ENCODE assay signal across 25 mouse cellular contexts in the genomic region with DNA sequence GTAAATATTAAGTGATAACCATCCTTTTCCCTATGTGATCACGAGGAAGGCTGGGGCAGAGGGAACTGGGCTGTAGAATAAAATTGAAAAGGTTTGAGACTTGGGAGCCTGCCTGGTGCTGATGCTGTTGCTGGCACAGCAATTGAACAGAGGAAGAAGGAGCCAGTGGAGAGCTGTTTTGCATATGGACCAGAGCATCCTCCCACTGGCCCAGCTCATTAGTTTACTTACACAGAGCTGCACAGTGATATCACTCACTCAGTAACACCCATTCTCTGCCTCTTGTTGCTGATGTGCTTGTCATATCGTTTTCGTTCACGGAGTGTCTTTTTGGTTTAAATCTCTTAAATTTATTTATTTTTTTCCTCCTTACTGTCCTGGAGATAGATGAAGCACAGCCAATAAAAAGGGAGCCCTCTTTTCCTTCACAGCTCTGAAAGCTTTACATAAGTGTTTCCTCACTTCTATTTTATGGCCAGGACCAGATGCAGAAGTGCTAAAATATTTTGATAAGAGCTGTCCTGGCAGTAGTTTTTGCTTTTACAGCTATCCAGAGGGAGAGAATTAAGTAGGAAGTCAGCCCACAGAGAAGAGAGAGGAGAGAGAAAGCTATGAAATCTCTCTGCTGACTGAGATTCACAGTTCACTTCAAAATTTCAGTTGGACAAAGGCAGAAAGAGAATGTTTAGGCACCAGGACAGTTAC. TPM values are rescaled to one million over a fixed set of nuclear protein-coding genes. Genes with fewer than 3 reads are reported as not detected.
DNase-seq lines count a peak whose midpoint lies in the region; ATAC-seq and TF ChIP-seq lines count a peak whose summit lies in the region.
"Had no signal": no experiment of that assay in that cellular context is flagged by ENCODE, and none has a peak within 500 bp of the region (broad histone marks: within the 10 kb centered on the region; RNA-seq: fewer than 3 reads in every experiment).

No protein-coding gene starts in this region.

- no peak for TF ChIP-seq EP300 in CH12.LX (IDR thresholded peaks at IDR 0.05; ENCODE audit: low read length)

- peak; percentile 28 for DNase-seq in forebrain, embryonic 14.5 days (ENCODE audit: low spot score)
- no peak for DNase-seq in forebrain, embryonic 11.5 days (ENCODE audit: low spot score)
- DNase-seq in heart, adult 11 months = peak; percentile 74
- no peak for DNase-seq in heart, postnatal 25 days (ENCODE audit: low spot score)
- peak; percentile 47 to 54 for DNase-seq in left cerebral cortex, adult 9 months (ENCODE audit: low spot score in 2 of 2)
- DNase-seq in left cerebral cortex, postnatal 4 days = no peak
- peak; percentile 24 for DNase-seq in CH12.LX (ENCODE audit: extremely low read depth)
- no peak for DNase-seq in spleen, postnatal 36 days (ENCODE audit: low spot score in 2 of 2)
- DNase-seq: adrenal gland, postnatal 14 days; cerebellum, adult 11 months; cerebellum, adult 9-11 months; gastrocnemius, adult 2 months; heart, postnatal 14 days; kidney, adult 18-20 months; layer of hippocampus, adult 9-11 months; lung, adult 18-20 months; lung, postnatal 10 days had no signal

- no peaks in the 10 kb centered on the region for H3K4me1 ChIP-seq in forebrain, embryonic 14.5 days (ENCODE audit: control insufficient read depth, insufficient read depth, low read length)
- no peaks in the 10 kb centered on the region for H3K4me1 ChIP-seq in forebrain, embryonic 11.5 days (replicated peaks; ENCODE audit: control insufficient read depth, insufficient read depth, low read length)
- H3K4me1 ChIP-seq in CH12.LX (ENCODE audit: control insufficient read depth in 1 of 2, insufficient read depth in 2 of 2) = peaks cover 0 to 9% of the 10 kb centered on the region in 2 experiments; a peak in 1 of 4 replicates
- H3K4me1 ChIP-seq: embryonic facial prominence, embryonic 15.5 days; hindbrain, embryonic 12.5 days; limb, embryonic 13.5 days; midbrain, embryonic 10.5 days had no signal

- no peaks in the 10 kb centered on the region for H3K36me3 ChIP-seq in forebrain, embryonic 14.5 days (ENCODE audit: control insufficient read depth, insufficient read depth, low read length)
- H3K36me3 ChIP-seq in forebrain, embryonic 11.5 days (ENCODE audit: control insufficient read depth, insufficient read depth, low read length) = no peaks in the 10 kb centered on the region
- no peaks in the 10 kb centered on the region for H3K36me3 ChIP-seq in CH12.LX (replicated peaks in 1 of 2; ENCODE audit: control insufficient read depth in 1 of 2, insufficient read depth in 1 of 2, low read length in 1 of 2)
- H3K36me3 ChIP-seq: embryonic facial prominence, embryonic 15.5 days; hindbrain, embryonic 12.5 days; limb, embryonic 13.5 days; midbrain, embryonic 10.5 days had no signal

- intact Hi-C loops in heart, postnatal 25 days (cut with DNase I) = no loop called here
- intact Hi-C loops in left cerebral cortex, postnatal 4 days (cut with DNase I) = no loop called here

- TF ChIP-seq POLR2A in CH12.LX (IDR thresholded peaks at IDR 0.05; ENCODE audit: low read depth, low read length) = no peak

- dilution Hi-C loops in CH12.LX (cut with MboI; ENCODE audit: extremely low pct_ligation_motif_present, extremely low pct_unique_long_range_greater_than_20kb, low sequenced_read_pairs) = no loop called here

- 83% methylated on average over 4 of the region's 4 CpGs for WGBS in forebrain, embryonic 14.5 days
- WGBS in forebrain, embryonic 11.5 days = 89% methylated on average over 4 of the region's 4 CpGs

- no peak overlapping the region for H3K4me3 ChIP-seq in forebrain, embryonic 14.5 days (ENCODE audit: low read depth, low read length)
- no peak overlapping the region for H3K4me3 ChIP-seq in forebrain, embryonic 11.5 days (ENCODE audit: low read depth, low read length)
- no peak overlapping the region for H3K4me3 ChIP-seq in CH12.LX (replicated peaks in 1 of 3; ENCODE audit: low read depth in 2 of 3, low read length in 2 of 3, poor library complexity in 1 of 3)
- H3K4me3 ChIP-seq: embryonic facial prominence, embryonic 15.5 days; gastrocnemius, adult 2 months; hindbrain, embryonic 12.5 days; limb, embryonic 13.5 days; liver, embryonic 12.5 days; midbrain, embryonic 10.5 days had no signal

- TF ChIP-seq CTCF in CH12.LX (conservative IDR thresholded peaks at IDR 0.05 in 1 of 2, IDR thresholded peaks at IDR 0.05 in 1 of 2; ENCODE audit: low read depth in 2 of 2, low read length in 2 of 2) = no peak

- no peaks in the 10 kb centered on the region for H3K79me2 ChIP-seq in CH12.LX (replicated peaks; ENCODE audit: control insufficient read depth, extremely low read depth, insufficient read depth, poor library complexity, severe bottlenecking)

- no peak overlapping the region for H3K4me2 ChIP-seq in forebrain, embryonic 14.5 days (ENCODE audit: low read length)
- no peak overlapping the region for H3K4me2 ChIP-seq in forebrain, embryonic 11.5 days (ENCODE audit: low read depth, low read length, severe bottlenecking)
- H3K4me2 ChIP-seq in CH12.LX (ENCODE audit: insufficient read depth, low read depth, poor library complexity, severe bottlenecking) = no peak overlapping the region
- H3K4me2 ChIP-seq: embryonic facial prominence, embryonic 15.5 days; heart, embryonic 11.5 days; hindbrain, embryonic 12.5 days; limb, embryonic 13.5 days; liver, embryonic 12.5 days had no signal

- ATAC-seq in forebrain, embryonic 14.5 days = no peak
- no peak for ATAC-seq in forebrain, embryonic 11.5 days (replicated peaks; ENCODE audit: low FRiP score)
- ATAC-seq: inflammation-experienced regulatory T-cells, adult 6 months; liver, embryonic 12.5 days had no signal

- in situ Hi-C loops in CH12.LX (cut with MboI; ENCODE audit: low pct_ligation_motif_present, low pct_unique_long_range_greater_than_20kb, low sequenced_read_pairs) = no loop called here

- H3K27ac ChIP-seq in forebrain, embryonic 14.5 days (ENCODE audit: low read depth, low read length) = no peak overlapping the region
- H3K27ac ChIP-seq in forebrain, embryonic 11.5 days (ENCODE audit: low read depth, low read length) = no peak overlapping the region
- no peak overlapping the region for H3K27ac ChIP-seq in CH12.LX (ENCODE audit: insufficient read depth, low read depth)
- H3K27ac ChIP-seq: embryonic facial prominence, embryonic 15.5 days; gastrocnemius, adult 2 months; hindbrain, embryonic 12.5 days; limb, embryonic 13.5 days; liver, embryonic 12.5 days; midbrain, embryonic 10.5 days; stomach, postnatal 0 days had no signal

- H3K9ac ChIP-seq in forebrain, embryonic 14.5 days (ENCODE audit: low read length) = no peak overlapping the region
- H3K9ac ChIP-seq in forebrain, embryonic 11.5 days (ENCODE audit: low read length) = no peak overlapping the region
- no peak overlapping the region for H3K9ac ChIP-seq in CH12.LX (ENCODE audit: insufficient read depth, low read depth)
- H3K9ac ChIP-seq: embryonic facial prominence, embryonic 15.5 days; hindbrain, embryonic 12.5 days; limb, embryonic 13.5 days; liver, embryonic 12.5 days had no signal

- H3K27me3 ChIP-seq in forebrain, embryonic 14.5 days (replicated peaks; ENCODE audit: control insufficient read depth, insufficient read depth, low read length) = no peaks in the 10 kb centered on the region
- H3K27me3 ChIP-seq in forebrain, embryonic 11.5 days (ENCODE audit: control insufficient read depth, insufficient read depth, low read length) = no peaks in the 10 kb centered on the region
- H3K27me3 ChIP-seq in CH12.LX (replicated peaks) = no peaks in the 10 kb centered on the region
- H3K27me3 ChIP-seq: embryonic facial prominence, embryonic 15.5 days; hindbrain, embryonic 12.5 days; limb, embryonic 13.5 days; liver, embryonic 12.5 days had no signal

- H3K9me3 ChIP-seq in forebrain, embryonic 14.5 days (replicated peaks; ENCODE audit: control insufficient read depth, low read length) = no peaks in the 10 kb centered on the region; the same call in 1 of the 2 replicates
- H3K9me3 ChIP-seq in forebrain, embryonic 11.5 days (ENCODE audit: control insufficient read depth, low read length) = no peaks in the 10 kb centered on the region
- H3K9me3 ChIP-seq in CH12.LX (replicated peaks; ENCODE audit: low read length) = peaks cover 12% of the 10 kb centered on the region
- H3K9me3 ChIP-seq: embryonic facial prominence, embryonic 15.5 days; hindbrain, embryonic 12.5 days; limb, embryonic 13.5 days had no signal

- TF ChIP-seq RAD21 in CH12.LX (IDR thresholded peaks at IDR 0.05; ENCODE audit: low read depth, low read length) = no peak

TF ChIP-seq in CH12.LX, 34 proteins besides CTCF, POLR2A, EP300 and RAD21 (continues in another document):
- TF ChIP-seq UBTF (IDR thresholded peaks at IDR 0.05; ENCODE audit: low read depth, low read length) (no peak), MAZ (IDR thresholded peaks at IDR 0.05; ENCODE audit: low read depth, low read length) (no peak), ZNF384 (IDR thresholded peaks at IDR 0.05; ENCODE audit: low read depth, low read length) (no peak), JUN (IDR thresholded peaks at IDR 0.05; ENCODE audit: insufficient read depth, low read depth, low read length) (no peak), POLR2AphosphoS2 (IDR thresholded peaks at IDR 0.05; ENCODE audit: low read depth, low read length) (no peak), RCOR1 (conservative IDR thresholded peaks at IDR 0.05; ENCODE audit: low read depth, low read length) (no peak), HCFC1 (IDR thresholded peaks at IDR 0.05; ENCODE audit: low read depth, low read length) (no peak), KAT2A (IDR thresholded peaks at IDR 0.05; ENCODE audit: insufficient replicate concordance, low read length) (no peak), JUND (conservative IDR thresholded peaks at IDR 0.05; ENCODE audit: low read depth, low read length) (no peak), TCF12 (IDR thresholded peaks at IDR 0.05; ENCODE audit: low read depth, low read length) (no peak), MXI1 (IDR thresholded peaks at IDR 0.05; ENCODE audit: low read depth, low read length) (no peak), ZKSCAN1 (IDR thresholded peaks at IDR 0.05; ENCODE audit: borderline replicate concordance, low read depth, low read length) (no peak), TBP (conservative IDR thresholded peaks at IDR 0.05; ENCODE audit: low read depth, low read length) (no peak), MAX (IDR thresholded peaks at IDR 0.05; ENCODE audit: low read length) (no peak), BHLHE40 (IDR thresholded peaks at IDR 0.05; ENCODE audit: low read depth, low read length) (no peak), ETS1 (conservative IDR thresholded peaks at IDR 0.05; ENCODE audit: low read depth, low read length) (no peak), NELFE (IDR thresholded peaks at IDR 0.05; ENCODE audit: low read depth, low read length) (no peak)

RNA-seq across cellular contexts. Expression of a gene that starts 42.9 kb away (rescaled TPM):
- 28.6 and 36.8 TPM in 2 replicates for polyA plus RNA-seq in forebrain, embryonic 14.5 days (2014; fragmentation: Nextera tagmentation; extraction: Ambion mirVana)
- 61.4 and 65.1 TPM in 2 replicates for polyA plus RNA-seq in forebrain, embryonic 11.5 days (2014; fragmentation: Nextera tagmentation; extraction: Ambion mirVana)
- 10 to 100 TPM; 52.8 to 53.8 TPM for total RNA-seq in heart, postnatal 25 days (2021)
- 100 to 1,000 TPM in 1 of 2 experiments, 10 to 100 TPM in 1; 98.7 to 109 TPM for total RNA-seq in left cerebral cortex, postnatal 4 days (2021)
- 47.7 and 53.5 TPM in 2 replicates for total RNA-seq in CH12.LX (2012; rRNA removed)
- total RNA-seq in CH12.LX (2014; rRNA removed) = 31.1 and 33.4 TPM in 2 replicates
- polyA plus RNA-seq in CH12.LX (2012; ENCODE audit: insufficient read length, low read depth) = 73.6 and 83.7 TPM in 2 replicates

Comparison
In these comparisons a context has a peak if more than half of its experiments do, and no peak if none do; other contexts are left out.
1. DNase-seq: peak in forebrain, embryonic 14.5 days (single experiment), heart, adult 11 months (single experiment), left cerebral cortex, adult 9 months (2 of 2) and CH12.LX (single experiment); none in forebrain, embryonic 11.5 days (single experiment), heart, postnatal 25 days (single experiment), left cerebral cortex, postnatal 4 days (single experiment) and spleen, postnatal 36 days (0 of 2).